Mouse (Mus musculus): Measurements from ENCODE around the gene Pdap1. TPM values are rescaled to one million over a fixed set of nuclear protein-coding genes. Genes with fewer than 3 reads are reported as not detected.
A peak's percentile ranks its signal among the peaks of the same experiment; 100 is the strongest.
"Not testable (repeated sequence)": the region's sequence is repeated elsewhere in the genome, so short reads cannot be mapped to it uniquely, and the experiment has no call there.

The Pdap1 gene
- total and polyA plus RNA-seq, 3 experiments = 82.5 to 217 (median 95.0) TPM

DNA sequence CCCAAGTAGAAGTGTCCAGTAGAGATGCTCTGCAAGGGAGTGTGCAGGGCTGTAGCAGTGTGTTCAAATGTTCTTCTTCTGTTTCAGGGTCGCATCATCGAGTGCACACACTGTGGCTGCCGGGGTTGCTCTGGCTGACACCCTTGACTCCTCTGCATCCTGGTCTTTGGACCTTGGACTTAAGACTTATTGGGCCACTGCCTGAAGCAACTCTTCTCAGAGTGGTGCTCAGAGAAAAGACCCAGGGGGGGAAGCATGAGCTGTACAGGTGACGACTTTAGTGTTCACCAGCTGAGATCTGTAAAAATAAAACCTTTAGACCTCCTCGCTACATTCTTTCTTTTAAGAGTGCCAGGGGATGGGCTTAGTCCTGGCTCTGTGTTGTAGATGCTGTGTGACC lies 7.7 kb upstream of the Pdap1 start:
- Histone ChIP-seq H3K4me1 (ENCODE audit: insufficient read depth, low read depth, low read length) (peaks cover 27% of the 10 kb centered on the region), H3K27me3 (ENCODE audit: insufficient read depth, low read length) (no peaks in the 10 kb centered on the region), H3K36me3 (replicated peaks) (peaks cover 100% of the 10 kb centered on the region), H3K4me3 (ENCODE audit: low read depth, low read length) (no peak overlapping the region), H3K9me3 (replicated peaks) (no peaks in the 10 kb centered on the region)
- ATAC-seq (ENCODE audit: extremely low read depth, insufficient number of reproducible peaks, low FRiP score, poor library complexity, severe bottlenecking) (no peak), DNase-seq (ENCODE audit: low spot score) (no peak)
- TF ChIP-seq CTCF (IDR thresholded peaks at IDR 0.05; ENCODE audit: low read depth, low read length) (no peak), GATA1 (IDR thresholded peaks at IDR 0.05; ENCODE audit: borderline replicate concordance, low read length) (no peak), POLR2AphosphoS5 (IDR thresholded peaks at IDR 0.05; ENCODE audit: insufficient replicate concordance, low read depth, low read length) (no peak), TAL1 (conservative IDR thresholded peaks at IDR 0.05; ENCODE audit: low read depth, low read length) (no peak), GATA2 (IDR thresholded peaks at IDR 0.05; ENCODE audit: borderline replicate concordance, low read depth, low read length) (no peak)

DNA sequence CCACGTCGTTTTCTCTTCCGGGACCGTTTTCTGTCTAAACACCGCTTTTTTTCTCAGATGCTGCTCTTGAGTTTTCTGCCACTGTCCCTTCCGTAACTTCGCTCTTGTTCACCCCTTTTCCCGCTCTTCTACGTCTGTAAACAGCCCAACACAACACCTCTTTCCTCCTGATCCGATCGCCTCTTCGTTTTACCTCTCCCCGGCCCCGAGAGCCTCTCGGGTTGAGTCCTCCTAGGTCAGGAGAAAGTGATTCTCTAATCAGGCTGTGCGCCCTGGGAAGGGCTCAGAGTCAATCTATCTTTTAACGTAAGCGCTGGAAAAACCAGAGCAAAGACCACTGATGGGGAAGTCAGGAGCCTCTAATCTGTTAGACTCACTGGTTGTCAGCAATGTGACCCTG lies 573 bp upstream of the Pdap1 start:
- Histone ChIP-seq H3K4me1 (ENCODE audit: insufficient read depth, low read depth, low read length) (peaks cover 46% of the 10 kb centered on the region), H3K4me3 (ENCODE audit: low read depth, low read length) (peak overlapping the region; percentile 85), H3K9me3 (replicated peaks) (no peaks in the 10 kb centered on the region), H3K27me3 (ENCODE audit: insufficient read depth, low read length) (no peaks in the 10 kb centered on the region), H3K36me3 (replicated peaks) (peaks cover 69% of the 10 kb centered on the region)
- ATAC-seq (ENCODE audit: extremely low read depth, insufficient number of reproducible peaks, low FRiP score, poor library complexity, severe bottlenecking) (no peak), DNase-seq (ENCODE audit: low spot score) (no peak)
- no peak for TF ChIP-seq POLR2AphosphoS5 (IDR thresholded peaks at IDR 0.05; ENCODE audit: insufficient replicate concordance, low read depth, low read length)
- TF ChIP-seq GATA2 (IDR thresholded peaks at IDR 0.05; ENCODE audit: borderline replicate concordance, low read depth, low read length) = no peak
- TF ChIP-seq GATA1 (IDR thresholded peaks at IDR 0.05; ENCODE audit: borderline replicate concordance, low read length) = no peak
- TF ChIP-seq CTCF (IDR thresholded peaks at IDR 0.05; ENCODE audit: low read depth, low read length) = no peak

DNA sequence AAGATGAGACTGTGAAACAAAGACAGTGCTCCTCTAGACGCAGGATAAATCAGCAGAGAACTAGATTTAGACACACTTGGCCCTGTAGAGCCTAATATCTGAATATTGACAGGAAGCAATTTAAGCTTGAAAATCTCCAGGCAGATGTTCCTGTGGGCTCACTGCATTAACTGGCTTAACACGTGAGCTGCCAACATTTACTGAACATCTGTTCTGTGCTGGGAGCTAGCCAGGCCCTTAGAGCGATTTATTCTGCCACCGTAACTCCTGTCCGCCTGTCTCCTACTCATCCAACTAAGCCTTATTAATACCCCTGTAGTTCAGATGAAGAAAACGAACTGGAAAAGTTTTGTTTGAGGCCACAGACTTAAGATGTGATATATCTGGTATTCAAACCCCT lies 1.2 kb downstream of the Pdap1 start:
- Histone ChIP-seq H3K36me3 (replicated peaks) (peaks cover 69% of the 10 kb centered on the region), H3K4me1 (ENCODE audit: insufficient read depth, low read depth, low read length) (peaks cover 47% of the 10 kb centered on the region), H3K4me3 (ENCODE audit: low read depth, low read length) (peak overlapping the region; percentile 85), H3K27me3 (ENCODE audit: insufficient read depth, low read length) (no peaks in the 10 kb centered on the region), H3K9me3 (replicated peaks) (no peaks in the 10 kb centered on the region)
- no peak for ATAC-seq (ENCODE audit: extremely low read depth, insufficient number of reproducible peaks, low FRiP score, poor library complexity, severe bottlenecking)
- no peak for DNase-seq (ENCODE audit: low spot score)
- no peak for TF ChIP-seq GATA1 (IDR thresholded peaks at IDR 0.05; ENCODE audit: borderline replicate concordance, low read length)
- no peak for TF ChIP-seq POLR2AphosphoS5 (IDR thresholded peaks at IDR 0.05; ENCODE audit: insufficient replicate concordance, low read depth, low read length)
- TF ChIP-seq TAL1 (conservative IDR thresholded peaks at IDR 0.05; ENCODE audit: low read depth, low read length) = no peak
- TF ChIP-seq GATA2 (IDR thresholded peaks at IDR 0.05; ENCODE audit: borderline replicate concordance, low read depth, low read length) = no peak
- TF ChIP-seq CTCF (IDR thresholded peaks at IDR 0.05; ENCODE audit: low read depth, low read length) = no peak

DNA sequence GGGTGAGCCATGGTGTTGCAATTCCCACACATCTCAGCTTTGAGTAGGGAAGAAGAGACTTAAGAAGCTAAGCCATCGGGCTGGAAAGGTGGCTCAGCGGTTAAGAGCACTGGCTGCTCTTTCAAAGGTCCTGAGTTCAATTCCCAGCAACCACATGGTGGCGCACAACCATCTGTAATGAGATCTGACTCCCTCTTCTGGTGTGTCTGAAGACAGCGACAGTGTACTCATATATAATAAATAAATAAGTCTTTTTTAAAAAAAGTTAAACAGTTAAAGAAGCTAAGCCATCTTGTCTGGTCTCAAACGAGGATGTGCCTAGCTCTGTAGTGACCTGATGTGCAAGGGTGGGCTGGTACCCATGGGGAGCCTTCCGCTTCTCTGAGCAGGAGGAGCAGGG lies 6.8 kb downstream of the Pdap1 start:
- not testable (repeated sequence) for ATAC-seq (ENCODE audit: extremely low read depth, insufficient number of reproducible peaks, low FRiP score, poor library complexity, severe bottlenecking); DNase-seq (ENCODE audit: low spot score); H3K4me3 ChIP-seq (ENCODE audit: low read depth, low read length); H3K9me3 ChIP-seq (replicated peaks); H3K27me3 ChIP-seq (ENCODE audit: insufficient read depth, low read length)
- Histone ChIP-seq H3K4me1 (ENCODE audit: insufficient read depth, low read depth, low read length) (peaks cover 50% of the 10 kb centered on the region), H3K36me3 (replicated peaks) (peaks cover 98% of the 10 kb centered on the region)

DNA sequence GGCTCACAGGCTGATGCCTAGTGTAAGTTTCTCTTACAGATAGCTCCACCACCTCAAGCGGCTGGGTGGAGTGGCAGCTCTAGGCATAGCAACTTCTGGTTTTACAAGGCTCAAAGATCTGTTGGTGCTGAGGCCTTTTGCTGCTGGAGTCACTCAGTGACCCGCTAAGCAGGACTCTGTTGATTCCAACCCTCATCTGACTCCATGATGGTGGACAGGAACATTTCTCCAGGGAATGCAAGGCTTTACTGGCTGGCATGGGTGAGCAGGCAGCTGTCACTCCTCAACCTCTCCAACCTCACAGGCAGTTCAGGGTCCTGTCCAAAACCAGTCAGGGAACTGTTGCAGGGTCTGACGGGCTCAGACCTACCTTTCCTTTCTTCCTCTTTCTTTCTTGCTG lies 9.0 kb downstream of the Pdap1 start:
- H3K36me3 ChIP-seq (replicated peaks) = peaks cover 98% of the 10 kb centered on the region
- H3K4me3 ChIP-seq (ENCODE audit: low read depth, low read length) = no peak overlapping the region
- no peak for ATAC-seq (ENCODE audit: extremely low read depth, insufficient number of reproducible peaks, low FRiP score, poor library complexity, severe bottlenecking)
- TF ChIP-seq POLR2AphosphoS5 (IDR thresholded peaks at IDR 0.05; ENCODE audit: insufficient replicate concordance, low read depth, low read length) (no peak; the same call in 1 of the 2 replicates), GATA2 (IDR thresholded peaks at IDR 0.05; ENCODE audit: borderline replicate concordance, low read depth, low read length) (no peak), CTCF (IDR thresholded peaks at IDR 0.05; ENCODE audit: low read depth, low read length) (no peak), TAL1 (conservative IDR thresholded peaks at IDR 0.05; ENCODE audit: low read depth, low read length) (no peak), GATA1 (IDR thresholded peaks at IDR 0.05; ENCODE audit: borderline replicate concordance, low read length) (no peak)
- H3K27me3 ChIP-seq (ENCODE audit: insufficient read depth, low read length) = no peaks in the 10 kb centered on the region
- peaks cover 43% of the 10 kb centered on the region for H3K4me1 ChIP-seq (ENCODE audit: insufficient read depth, low read depth, low read length)
- no peak for DNase-seq (ENCODE audit: low spot score)
- no peaks in the 10 kb centered on the region for H3K9me3 ChIP-seq (replicated peaks)

DNA sequence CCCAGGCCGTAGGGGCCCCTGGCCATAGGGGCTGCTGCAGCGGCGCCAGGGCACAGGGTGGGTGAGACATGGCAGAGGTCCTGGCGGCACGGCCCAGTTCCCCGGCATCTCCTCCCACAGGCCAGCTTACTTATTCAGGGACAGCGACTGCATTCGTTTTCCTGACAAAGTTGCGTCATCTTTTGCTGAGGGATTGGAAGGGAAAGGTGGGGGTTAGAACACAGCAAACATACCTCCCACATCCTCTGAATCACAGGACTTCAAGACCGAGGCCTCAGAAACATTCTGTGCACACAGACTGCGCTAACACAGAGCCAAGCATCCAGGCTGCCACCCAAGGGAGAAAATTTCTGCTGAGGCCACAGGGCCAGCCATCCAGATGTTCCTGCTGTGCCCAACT lies 9.8 kb downstream of the Pdap1 start:
- Histone ChIP-seq H3K4me1 (ENCODE audit: insufficient read depth, low read depth, low read length) (peaks cover 48% of the 10 kb centered on the region), H3K9me3 (replicated peaks) (no peaks in the 10 kb centered on the region), H3K4me3 (ENCODE audit: low read depth, low read length) (no peak overlapping the region), H3K36me3 (replicated peaks) (peaks cover 98% of the 10 kb centered on the region), H3K27me3 (ENCODE audit: insufficient read depth, low read length) (no peaks in the 10 kb centered on the region)
- TF ChIP-seq POLR2AphosphoS5 (IDR thresholded peaks at IDR 0.05; ENCODE audit: insufficient replicate concordance, low read depth, low read length) = no peak; the same call in 1 of the 2 replicates
- no peak for TF ChIP-seq GATA2 (IDR thresholded peaks at IDR 0.05; ENCODE audit: borderline replicate concordance, low read depth, low read length)
- no peak for TF ChIP-seq GATA1 (IDR thresholded peaks at IDR 0.05; ENCODE audit: borderline replicate concordance, low read length)
- no peak for TF ChIP-seq TAL1 (conservative IDR thresholded peaks at IDR 0.05; ENCODE audit: low read depth, low read length)
- no peak for TF ChIP-seq CTCF (IDR thresholded peaks at IDR 0.05; ENCODE audit: low read depth, low read length)
- ATAC-seq (ENCODE audit: extremely low read depth, insufficient number of reproducible peaks, low FRiP score, poor library complexity, severe bottlenecking) = no peak
- no peak for DNase-seq (ENCODE audit: low spot score)

DNA sequence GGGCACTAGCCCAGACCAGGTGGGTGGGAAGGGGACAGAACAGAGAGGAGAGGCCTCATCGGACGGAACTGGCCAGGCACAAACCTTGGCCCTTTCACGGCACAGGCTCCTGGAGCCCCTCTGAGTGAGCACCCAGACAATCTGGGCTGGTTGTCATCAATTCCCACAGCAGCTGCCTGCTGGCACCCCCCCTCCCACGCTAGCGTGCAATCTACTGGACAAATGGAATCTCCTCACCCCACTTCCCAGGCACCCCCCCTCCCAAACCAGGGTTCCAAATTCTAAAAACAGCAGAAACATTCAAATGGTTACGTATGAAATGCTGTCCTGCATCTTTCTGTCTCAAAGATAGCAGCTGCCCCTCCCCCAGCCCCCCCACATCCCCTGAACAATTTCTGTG lies 10.3 kb downstream of the Pdap1 start:
- not testable (repeated sequence) for H3K9me3 ChIP-seq (replicated peaks); DNase-seq (ENCODE audit: low spot score); H3K4me3 ChIP-seq (ENCODE audit: low read depth, low read length); ATAC-seq (ENCODE audit: extremely low read depth, insufficient number of reproducible peaks, low FRiP score, poor library complexity, severe bottlenecking); H3K27me3 ChIP-seq (ENCODE audit: insufficient read depth, low read length)
- peaks cover 52% of the 10 kb centered on the region for H3K4me1 ChIP-seq (ENCODE audit: insufficient read depth, low read depth, low read length)
- H3K36me3 ChIP-seq (replicated peaks) = peaks cover 98% of the 10 kb centered on the region

Data from G1E (cell line).